Mouse (Mus musculus) monocyte, adult 5-6 weeks (primary cell): Measurements from ENCODE around the gene Setd6. TPM values are rescaled to one million over a fixed set of nuclear protein-coding genes. Genes with fewer than 3 reads are reported as not detected.

Experiments
- ATAC-seq: fragments of 153-309, 156-312 bp; replicated peaks from 2 replicates; pipeline ENCODE4 v1.8.0; 2017; ENCODE audit warnings: mild to moderate bottlenecking; ENCODE audit not compliant: low TSS enrichment, insufficient number of reproducible peaks, severe bottlenecking, poor library complexity, low FRiP score
- total RNA-seq: library from RNA; stranded (forward); fragments of 200-1000, 200-491, 200-594 nt; gene quantifications from 3 replicates; pipeline ENCODE4 v1.2.3, GENCODE M21; 2017

Gene Setd6
- total RNA-seq, 1 experiment from 2014 or later = 28.3 TPM

- no peak for ATAC-seq
Observed at GRCm38 (mm10) chr8:95703461-95704260, 12.0 kb upstream of the Setd6 start.

DNA sequence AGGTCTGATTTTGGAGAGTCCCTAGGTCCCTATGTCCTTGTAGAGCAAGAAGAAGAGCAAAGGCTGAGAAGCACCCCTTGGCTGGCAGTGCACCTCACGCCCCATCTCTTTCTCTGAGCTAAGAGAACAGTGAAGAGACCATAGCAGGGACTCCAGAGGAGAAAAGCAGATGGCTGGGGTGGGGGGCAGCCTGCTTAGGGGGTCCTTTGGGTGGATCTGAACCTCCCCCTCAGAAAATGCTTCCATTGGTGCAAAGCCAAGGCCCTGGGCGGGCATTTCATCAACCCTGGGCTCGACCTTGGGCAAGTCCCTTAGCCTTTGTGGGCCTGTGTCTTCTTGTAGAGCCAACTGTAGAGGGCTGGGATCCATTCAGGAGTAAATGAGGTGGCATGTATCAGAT, 11.1 kb upstream of the Setd6 start:
- no peak for ATAC-seq

DNA sequence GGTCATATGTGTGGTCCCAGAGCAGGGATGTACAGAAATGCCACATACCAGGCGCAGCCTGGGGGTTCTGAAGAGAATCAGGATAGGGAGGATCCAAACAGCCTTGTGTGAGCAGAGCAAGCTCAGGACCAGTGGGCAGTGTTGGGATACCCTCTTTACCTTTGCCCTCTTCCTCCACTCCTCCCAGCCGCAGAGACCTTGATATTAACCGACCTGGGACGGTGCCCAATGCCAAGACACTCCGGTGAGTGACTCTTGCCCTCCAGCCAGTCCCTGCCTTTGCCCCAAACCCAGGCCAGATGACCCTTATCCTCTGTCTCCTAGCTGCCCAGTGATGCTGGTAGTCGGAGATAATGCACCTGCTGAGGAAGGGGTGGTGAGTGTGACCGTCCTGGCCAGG, 6.1 kb upstream of the Setd6 start:
- ATAC-seq = no peak

- no peak for ATAC-seq
Observed at GRCm38 (mm10) chr8:95711029-95711428, 4.7 kb upstream of the Setd6 start.

DNA sequence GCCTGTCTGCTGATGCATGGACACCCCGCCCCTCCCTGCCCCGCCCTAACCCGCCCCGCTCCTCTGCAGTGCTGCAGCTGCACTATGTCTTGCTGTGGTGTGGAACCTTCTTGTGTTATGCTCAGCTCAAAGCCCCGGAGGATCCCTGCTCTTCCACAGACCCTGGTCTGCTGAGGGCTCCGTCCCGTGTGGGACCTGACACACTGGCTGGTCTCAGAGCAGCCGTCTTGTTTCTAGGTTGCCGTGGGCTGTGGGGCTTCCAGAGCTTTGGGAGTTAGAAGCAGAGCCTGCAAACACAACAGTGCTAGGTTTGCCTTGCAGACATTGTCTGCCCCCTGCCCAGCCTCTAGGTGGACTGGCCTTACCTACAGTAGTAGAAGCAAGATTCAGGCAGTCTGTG, 3.3 kb upstream of the Setd6 start:
- no peak for ATAC-seq

GRCm38 (mm10) chr8:95713100-95714010, 2.3 kb upstream of the Setd6 start:
- 0 out of 2 replicates have a peak, but pooled peaks have one; percentile 32 for ATAC-seq

DNA sequence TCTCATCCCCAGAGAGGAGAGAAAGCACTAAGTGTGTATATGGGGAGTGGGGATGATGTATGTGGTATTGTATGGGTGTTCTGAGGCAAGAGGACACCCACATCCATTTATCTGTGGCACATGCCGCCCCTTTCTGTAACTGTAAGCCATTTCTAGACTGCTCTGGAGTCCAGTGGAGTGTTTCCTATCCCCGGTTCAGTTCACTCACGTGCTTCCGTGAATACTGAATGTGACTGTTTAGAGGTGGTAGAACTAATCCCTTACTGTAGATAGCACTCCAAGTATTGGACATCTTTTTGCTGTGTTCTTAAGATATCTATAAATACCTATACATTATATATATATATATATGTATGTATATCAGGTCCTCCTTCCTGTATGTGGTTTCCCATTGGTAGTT, 1.3 kb upstream of the Setd6 start:
- no peak for ATAC-seq

GRCm38 (mm10) chr8:95714837-95715413, 756 bp upstream of the Setd6 start:
- ATAC-seq = no peak

- ATAC-seq = no peak
Observed at GRCm38 (mm10) chr8:95716546-95717335, 1.1 kb downstream of the Setd6 start.

GRCm38 (mm10) chr8:95727625-95728024, 11.9 kb downstream of the Setd6 start:
- no peak for ATAC-seq

- ATAC-seq = no peak
Observed at GRCm38 (mm10) chr8:95738596-95738995, 22.9 kb downstream of the Setd6 start.

- ATAC-seq = no peak
Observed at GRCm38 (mm10) chr8:95741732-95742131, 26.1 kb downstream of the Setd6 start.

DNA sequence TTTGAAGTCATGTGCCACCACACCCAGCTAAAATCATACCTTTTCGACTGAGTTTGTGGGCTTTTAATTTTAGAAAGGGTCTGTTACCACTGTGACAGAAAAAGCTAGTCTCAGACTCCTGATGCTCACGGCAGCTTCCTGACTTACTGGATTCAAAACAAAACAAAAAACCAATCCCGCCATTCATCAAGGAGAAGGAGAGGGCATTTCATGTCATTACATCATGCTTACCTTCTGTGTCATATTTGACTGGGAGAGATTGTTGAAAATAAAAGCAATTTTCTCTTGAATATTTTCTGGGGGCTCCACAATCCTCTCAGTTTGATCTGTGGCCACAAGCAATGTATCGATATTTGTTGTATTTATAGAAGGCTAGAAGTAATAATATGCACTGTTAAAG, 32.3 kb downstream of the Setd6 start:
- no peak for ATAC-seq

- no peak for ATAC-seq
Observed at GRCm38 (mm10) chr8:95751924-95752323, 36.2 kb downstream of the Setd6 start.

GRCm38 (mm10) chr8:95760323-95760722, 44.6 kb downstream of the Setd6 start:
- ATAC-seq = no peak

DNA sequence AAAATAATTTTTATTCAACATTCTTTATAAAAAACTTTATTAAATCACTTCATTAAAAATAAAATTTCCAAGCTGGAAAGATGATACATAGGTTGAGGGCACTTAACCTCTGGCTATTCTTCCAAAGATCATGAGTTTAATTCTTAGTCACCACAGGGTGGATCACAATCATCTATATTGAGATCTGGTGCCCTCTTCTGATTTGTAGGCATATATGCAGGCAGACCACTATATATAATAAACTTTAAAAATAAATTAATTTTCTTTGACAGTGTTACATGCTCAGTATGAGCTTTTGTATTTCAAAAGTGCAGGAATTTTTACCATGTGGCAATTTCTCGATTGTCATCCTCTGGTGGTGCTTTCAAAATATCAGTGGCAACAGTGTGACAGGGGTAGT, 48.5 kb downstream of the Setd6 start:
- no peak for ATAC-seq
